Mouse (Mus musculus) hindbrain, embryonic 15.5 days (tissue): ENCODE data around the gene Tbc1d10a. TPM values are rescaled to one million over a fixed set of nuclear protein-coding genes. Genes with fewer than 3 reads are reported as not detected.

Experiments used
- ATAC-seq: fragments of 200-750 bp; cut with Nextera tagmentation; 2 replicates; pipeline ENCODE4 v1.8.0; 2017; ENCODE audit warnings: low read depth, moderate number of reproducible peaks, moderate TSS enrichment; ENCODE audit not compliant: low FRiP score
- H3K27ac ChIP-seq: fragments of 300-500 bp; sonication (generic); replicated peaks from 2 replicates; pipeline ENCODE4 v1.5.1; 2015; ENCODE audit warnings: mild to moderate bottlenecking, inconsistent platforms
- H3K27me3 ChIP-seq: fragments of 300-500 bp; sonication (generic); 2 replicates; pipeline ENCODE4 v1.6.1; 2015; ENCODE audit warnings: control low read depth, inconsistent platforms
- H3K36me3 ChIP-seq: fragments of 300-500 bp; sonication (generic); 2 replicates; pipeline ENCODE4 v1.6.1; 2015; ENCODE audit warnings: control low read depth, inconsistent platforms
- H3K4me1 ChIP-seq: fragments of 300-500 bp; sonication (generic); replicated peaks from 2 replicates; pipeline ENCODE4 v1.6.1; 2015; ENCODE audit warnings: control low read depth, inconsistent platforms
- H3K4me2 ChIP-seq: fragments of 300-500 bp; sonication (generic); 2 replicates; pipeline ENCODE4 v1.6.1; 2015; ENCODE audit warnings: moderate library complexity, mild to moderate bottlenecking, inconsistent platforms
- H3K4me3 ChIP-seq: fragments of 300-500 bp; sonication (generic); 2 replicates; pipeline ENCODE4 v1.5.1; 2015; ENCODE audit warnings: mild to moderate bottlenecking, inconsistent platforms
- H3K9ac ChIP-seq: fragments of 300-500 bp; sonication (generic); 2 replicates; pipeline ENCODE4 v1.6.1; 2015; ENCODE audit warnings: inconsistent platforms
- H3K9me3 ChIP-seq: fragments of 300-500 bp; sonication (generic); 2 replicates; pipeline ENCODE4 v1.6.1; 2016; ENCODE audit warnings: control low read depth, inconsistent platforms
- WGBS: fragments of 180-500 bp; shearing (Covaris S2); methylation state at CpG from one replicate; pipeline ENCODE4 v1.1.7; 2015; 5-methylcytosine and 5-hydroxymethylcytosine counted together
- polyA plus RNA-seq: library from polyadenylated mRNA; unstranded; fragments of >200 nt; fragmentation: Nextera tagmentation; extraction: Ambion mirVana; gene quantifications from 2 replicates; pipeline ENCODE4 v1.2.1, GENCODE M21; 2015

The Tbc1d10a gene
- polyA plus RNA-seq, 1 experiment from 2014 or later: 38.1 TPM

DNA sequence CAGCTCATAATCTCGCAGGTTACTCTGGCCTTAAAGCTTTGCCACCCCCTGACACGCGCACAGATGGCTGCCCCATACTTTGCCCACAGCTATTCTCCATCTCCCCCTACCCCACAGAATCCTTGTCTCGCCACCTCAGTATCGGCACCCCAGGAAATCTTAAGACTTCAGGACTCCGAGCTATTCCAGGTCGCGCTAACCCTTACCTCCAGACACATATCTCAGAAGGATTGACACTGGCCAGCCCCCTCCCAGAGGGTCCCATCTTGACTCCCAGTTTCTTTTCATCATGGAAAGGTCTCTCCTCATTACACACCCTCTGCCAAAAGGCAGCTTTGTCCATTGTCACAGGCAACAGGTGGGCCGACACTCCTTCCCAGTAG is 720 bp downstream of the Tbc1d10a start:
- Histone ChIP-seq H3K9ac (peak overlapping the region; percentile 89), H3K36me3 (peaks cover 10% of the 10 kb centered on the region), H3K27me3 (no peaks in the 10 kb centered on the region), H3K9me3 (no peaks in the 10 kb centered on the region), H3K4me2 (peak overlapping the region; percentile 79), H3K27ac (no peak overlapping the region), H3K4me1 (peaks cover 37% of the 10 kb centered on the region), H3K4me3 (peak overlapping the region; percentile 73)
- 15% methylated on average over 9 of the region's 9 CpGs for WGBS
- no peak for ATAC-seq

DNA sequence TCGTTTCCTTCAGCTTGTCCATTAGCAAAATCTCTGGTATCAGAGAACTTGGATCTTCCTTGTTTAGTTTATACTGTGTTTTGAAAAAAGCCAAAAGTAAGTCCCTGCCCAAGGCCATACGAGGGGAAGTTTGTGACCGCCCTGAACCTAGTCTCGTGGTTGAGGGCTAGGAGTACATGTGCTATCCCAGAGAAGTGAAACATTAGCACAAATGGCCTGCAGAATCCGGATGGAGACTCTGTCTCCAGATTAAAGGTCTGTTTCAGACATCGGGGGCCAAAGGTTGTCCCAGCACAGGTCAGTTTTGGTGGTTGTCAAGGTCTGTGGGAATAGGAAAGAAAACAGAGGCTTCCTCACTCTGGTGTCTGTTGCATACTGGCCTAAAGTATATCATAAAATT is 2.6 kb downstream of the Tbc1d10a start:
- Histone ChIP-seq H3K4me2 (no peak overlapping the region), H3K27me3 (no peaks in the 10 kb centered on the region), H3K27ac (no peak overlapping the region), H3K4me1 (peaks cover 37% of the 10 kb centered on the region), H3K4me3 (no peak overlapping the region), H3K9me3 (no peaks in the 10 kb centered on the region), H3K9ac (no peak overlapping the region), H3K36me3 (no peaks in the 10 kb centered on the region)
- 90% methylated on average over 6 of the region's 6 CpGs for WGBS
- no peak for ATAC-seq

DNA sequence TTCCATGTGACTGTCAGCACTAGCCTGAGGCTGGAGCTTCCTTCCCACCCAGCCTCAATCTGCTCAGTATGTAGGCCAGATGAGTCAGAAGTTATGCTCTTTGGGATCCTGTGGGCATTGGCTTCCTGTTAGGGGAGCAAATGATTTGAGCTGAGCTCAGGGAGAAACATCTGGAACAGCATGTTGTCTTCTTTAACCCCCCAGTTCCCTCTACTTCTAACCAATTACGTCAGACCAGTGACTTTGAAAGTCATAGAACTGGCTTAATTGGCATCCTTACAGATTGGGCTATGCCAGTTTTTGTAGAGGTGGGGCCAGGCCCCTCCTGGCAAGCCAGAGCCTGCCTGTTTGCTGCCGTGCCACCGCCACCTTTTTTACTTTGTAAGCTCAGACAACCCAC is 4.1 kb downstream of the Tbc1d10a start:
- Histone ChIP-seq H3K27me3 (no peaks in the 10 kb centered on the region), H3K9ac (no peak overlapping the region), H3K9me3 (no peaks in the 10 kb centered on the region), H3K4me1 (peaks cover 37% of the 10 kb centered on the region), H3K4me2 (no peak overlapping the region), H3K27ac (no peak overlapping the region), H3K36me3 (no peaks in the 10 kb centered on the region), H3K4me3 (no peak overlapping the region)
- no peak for ATAC-seq
- WGBS: 81% methylated on average over 3 of the region's 3 CpGs

DNA sequence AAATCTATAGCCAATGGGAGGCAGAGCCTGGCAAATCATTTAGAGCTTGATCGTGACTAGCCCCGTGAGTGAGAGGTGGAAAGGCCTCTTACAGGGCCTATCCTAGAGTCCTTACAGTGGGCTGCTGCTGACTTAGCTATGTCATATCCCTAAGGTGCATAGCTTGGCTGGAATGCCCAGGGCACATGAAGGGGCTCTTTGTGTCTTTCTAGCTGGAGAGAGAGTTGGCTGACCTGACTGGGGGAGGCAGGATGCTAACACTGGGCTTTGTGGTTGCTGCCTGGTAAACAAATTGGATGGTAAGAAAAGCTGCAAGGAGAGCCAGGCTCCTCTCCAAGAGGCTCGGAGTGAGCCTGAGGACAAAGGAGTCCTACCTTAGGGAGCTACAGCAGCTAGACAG is 6.2 kb downstream of the Tbc1d10a start:
- H3K9me3 ChIP-seq: no peaks in the 10 kb centered on the region
- ATAC-seq: no peak
- no peak overlapping the region for H3K4me3 ChIP-seq
- peaks cover 28% of the 10 kb centered on the region for H3K4me1 ChIP-seq
- WGBS: 80% methylated on average over 3 of the region's 3 CpGs
- no peak overlapping the region for H3K4me2 ChIP-seq
- no peak overlapping the region for H3K27ac ChIP-seq
- H3K9ac ChIP-seq: no peak overlapping the region
- no peaks in the 10 kb centered on the region for H3K36me3 ChIP-seq
- H3K27me3 ChIP-seq: no peaks in the 10 kb centered on the region

DNA sequence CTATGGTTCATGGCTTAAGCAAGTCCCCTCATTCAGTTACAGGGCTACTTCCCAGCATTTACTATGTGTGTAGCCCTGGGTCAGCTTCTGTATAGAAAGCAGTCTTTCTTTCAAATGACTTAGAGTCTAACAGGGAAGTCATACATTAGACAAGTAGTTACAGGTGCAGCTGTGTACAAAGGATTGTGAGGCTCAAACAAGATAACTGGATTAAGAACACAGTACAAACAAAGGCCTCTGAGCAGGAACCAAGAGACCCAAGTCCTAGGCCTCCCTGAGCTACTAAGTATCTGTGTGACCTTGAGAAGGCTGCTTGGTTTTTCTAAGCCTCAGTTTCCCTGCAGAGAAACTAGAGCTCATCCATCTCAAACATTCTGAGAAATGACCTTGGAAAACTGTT is 6.8 kb downstream of the Tbc1d10a start:
- H3K4me3 ChIP-seq: no peak overlapping the region
- ATAC-seq: no peak
- H3K27me3 ChIP-seq: no peaks in the 10 kb centered on the region
- H3K9me3 ChIP-seq: no peaks in the 10 kb centered on the region
- no peaks in the 10 kb centered on the region for H3K36me3 ChIP-seq
- H3K9ac ChIP-seq: no peak overlapping the region
- H3K4me2 ChIP-seq: no peak overlapping the region
- peaks cover 21% of the 10 kb centered on the region for H3K4me1 ChIP-seq
- no peak overlapping the region for H3K27ac ChIP-seq

DNA sequence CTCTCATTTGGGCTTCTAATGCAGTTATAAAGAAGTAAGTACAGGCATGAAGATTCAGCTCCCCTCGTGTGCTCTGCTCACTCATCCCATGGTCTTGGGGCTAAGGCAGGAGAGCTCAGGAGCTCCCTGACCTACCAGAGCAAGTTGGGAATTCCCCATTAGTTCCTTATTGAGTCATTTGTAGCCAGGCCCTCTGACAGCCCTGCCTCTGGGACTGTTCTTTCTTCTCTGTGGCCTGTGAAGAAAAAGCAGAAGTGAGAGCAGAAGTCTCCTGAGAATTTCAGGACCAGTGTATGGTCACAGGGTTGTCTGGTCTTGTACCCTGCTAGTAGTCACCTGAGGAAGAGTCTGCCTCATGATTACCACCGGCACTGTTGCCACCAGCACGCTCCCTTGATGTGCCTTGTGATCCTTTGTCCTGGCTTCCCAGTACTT is 9.0 kb downstream of the Tbc1d10a start:
- peaks cover 11% of the 10 kb centered on the region for H3K4me1 ChIP-seq
- 77% methylated on average over 3 of the region's 3 CpGs for WGBS
- no peaks in the 10 kb centered on the region for H3K9me3 ChIP-seq

DNA sequence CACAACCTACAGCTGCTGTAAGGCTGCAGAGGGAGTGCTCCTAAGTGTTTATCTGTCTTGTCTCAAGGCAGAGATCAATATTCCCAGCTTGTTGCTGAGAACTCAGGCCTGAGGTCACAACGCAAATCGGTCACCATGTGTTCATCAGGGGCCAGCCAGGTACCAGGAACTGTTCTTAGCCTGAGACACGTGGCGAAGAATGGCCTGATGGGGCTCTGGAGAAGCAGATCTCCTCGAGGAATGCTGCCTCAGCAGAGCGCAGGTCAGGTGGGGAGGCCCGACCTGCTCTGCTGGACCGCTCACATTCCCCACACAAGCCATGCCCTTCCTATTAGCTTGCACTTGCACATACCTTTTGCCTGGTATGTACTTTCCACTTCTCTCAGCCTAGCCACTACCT is 10.0 kb downstream of the Tbc1d10a start:
- Histone ChIP-seq H3K27me3 (no peaks in the 10 kb centered on the region), H3K9ac (no peak overlapping the region), H3K36me3 (no peaks in the 10 kb centered on the region), H3K9me3 (no peaks in the 10 kb centered on the region), H3K4me3 (no peak overlapping the region), H3K4me1 (peaks cover 4% of the 10 kb centered on the region; the same call in 1 of the 2 replicates), H3K4me2 (no peak overlapping the region), H3K27ac (no peak overlapping the region)
- no peak for ATAC-seq
- 84% methylated on average over 8 of the region's 8 CpGs for WGBS

More for the DNA sequence above, 9.0 kb downstream of the Tbc1d10a start:
- H3K4me2 ChIP-seq: no peak overlapping the region
- no peak overlapping the region for H3K27ac ChIP-seq
- H3K9ac ChIP-seq: no peak overlapping the region
- no peak for ATAC-seq
- no peaks in the 10 kb centered on the region for H3K36me3 ChIP-seq
- H3K27me3 ChIP-seq: no peaks in the 10 kb centered on the region
- H3K4me3 ChIP-seq: no peak overlapping the region

DNA sequence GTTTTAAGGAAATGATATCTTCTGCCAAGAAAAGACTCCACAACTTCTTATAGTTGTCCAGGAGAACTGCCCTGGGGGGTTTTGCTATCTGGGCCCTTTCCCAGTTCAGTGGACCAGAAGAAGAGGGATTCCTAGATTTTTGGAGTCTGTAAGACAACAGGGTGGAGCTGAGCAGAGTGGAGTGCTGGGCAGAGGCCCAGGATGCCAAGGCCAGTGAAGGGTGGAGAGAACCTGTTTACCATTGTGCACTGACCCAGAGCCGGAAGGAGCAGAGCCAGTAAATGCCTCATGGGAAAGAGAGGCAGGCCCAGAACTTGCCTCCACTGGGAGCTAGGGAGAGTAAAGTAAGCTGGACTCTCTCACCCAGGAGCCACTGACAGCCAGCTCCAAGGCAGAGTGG is 11.1 kb downstream of the Tbc1d10a start:
- H3K9ac ChIP-seq: no peak overlapping the region
- WGBS: 60% methylated on average over 1 of the region's 1 CpGs
- no peaks in the 10 kb centered on the region for H3K27me3 ChIP-seq
- H3K4me1 ChIP-seq: no peaks in the 10 kb centered on the region
- no peaks in the 10 kb centered on the region for H3K9me3 ChIP-seq
- no peak overlapping the region for H3K27ac ChIP-seq
- 0 out of 2 replicates have a peak, but pooled peaks have one; percentile 34 for ATAC-seq
- no peak overlapping the region for H3K4me2 ChIP-seq
- H3K4me3 ChIP-seq: no peak overlapping the region
- no peaks in the 10 kb centered on the region for H3K36me3 ChIP-seq

DNA sequence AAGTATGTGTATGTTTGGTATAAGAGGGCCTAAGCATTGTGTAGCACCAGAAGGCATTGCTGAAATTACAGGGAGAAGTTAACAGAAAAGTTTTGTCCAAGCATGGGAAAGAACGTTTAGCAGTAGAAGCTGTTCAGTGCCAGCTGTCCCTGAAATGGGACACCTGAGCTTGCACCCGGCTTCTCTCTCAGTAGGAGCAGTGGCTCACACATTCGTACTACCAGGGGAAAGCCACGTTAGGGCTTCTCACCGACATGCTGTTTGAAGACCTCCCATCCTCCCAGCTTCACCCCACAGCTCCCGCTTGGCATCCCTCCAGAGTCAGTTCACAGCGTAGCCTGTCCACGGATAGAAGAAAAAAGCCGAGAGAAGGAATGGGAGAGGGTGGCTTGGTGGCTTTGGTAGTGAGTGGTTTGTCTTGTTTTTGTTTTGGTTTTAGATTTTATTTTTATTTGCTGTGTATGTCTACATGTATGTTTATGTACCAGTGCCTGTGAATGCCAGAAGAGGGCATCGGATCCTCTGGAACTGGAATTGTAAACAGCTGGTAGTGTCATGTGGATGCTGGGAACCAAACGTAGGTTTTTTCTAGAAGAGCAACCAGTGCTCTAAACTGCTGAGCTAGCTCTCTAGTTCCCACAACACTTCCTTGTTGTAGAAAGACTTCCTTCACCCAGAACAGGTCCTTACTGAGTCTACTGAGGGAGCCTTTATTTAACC is 15.6 kb downstream of the Tbc1d10a start:
- no peaks in the 10 kb centered on the region for H3K4me1 ChIP-seq
- ATAC-seq: no peak
- no peaks in the 10 kb centered on the region for H3K27me3 ChIP-seq
- H3K9ac ChIP-seq: no peak overlapping the region
- 76% methylated on average over 11 of the region's 11 CpGs for WGBS
- H3K4me2 ChIP-seq: no peak overlapping the region
- no peak overlapping the region for H3K4me3 ChIP-seq
- H3K9me3 ChIP-seq: no peaks in the 10 kb centered on the region
- no peak overlapping the region for H3K27ac ChIP-seq
- H3K36me3 ChIP-seq: peaks cover 10% of the 10 kb centered on the region

DNA sequence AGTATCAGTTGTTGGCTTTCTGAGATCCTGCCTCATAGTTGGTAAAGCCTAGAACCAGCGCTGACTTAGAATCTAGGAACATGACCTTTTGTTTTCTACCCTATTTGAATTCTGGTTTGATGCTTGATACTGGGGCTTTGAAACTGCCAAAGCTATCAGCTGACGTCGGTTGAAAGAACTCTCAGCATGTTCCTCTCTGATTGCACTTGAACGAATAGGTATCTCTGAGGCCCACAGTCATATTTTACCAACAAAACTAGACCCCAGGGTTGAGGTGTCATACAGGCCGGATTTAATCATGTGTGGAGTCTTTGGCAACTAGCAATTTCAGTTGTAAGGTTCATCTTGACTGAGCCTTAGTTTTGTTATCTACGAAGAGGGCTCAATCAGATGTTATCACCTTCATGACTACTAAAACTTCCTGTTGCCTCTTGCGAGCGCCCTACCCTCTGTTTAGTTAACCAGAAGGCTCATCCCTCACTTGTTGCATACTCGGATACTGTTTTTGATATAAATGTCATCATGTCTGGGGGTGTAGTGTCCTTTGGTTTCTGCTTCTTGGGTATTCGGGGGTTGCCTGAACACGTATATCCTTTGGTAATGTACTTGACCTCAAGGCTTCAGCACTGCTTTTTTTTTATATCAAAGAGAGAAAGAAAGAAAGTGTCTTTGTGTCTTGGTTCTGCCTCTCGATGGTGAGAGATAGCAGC is 16.6 kb downstream of the Tbc1d10a start:
- Histone ChIP-seq H3K27me3 (no peaks in the 10 kb centered on the region), H3K4me3 (no peak overlapping the region), H3K4me1 (no peaks in the 10 kb centered on the region), H3K27ac (no peak overlapping the region), H3K4me2 (no peak overlapping the region), H3K36me3 (peaks cover 17% of the 10 kb centered on the region), H3K9me3 (no peaks in the 10 kb centered on the region), H3K9ac (no peak overlapping the region)
- ATAC-seq: no peak
- WGBS: 79% methylated on average over 12 of the region's 12 CpGs

DNA sequence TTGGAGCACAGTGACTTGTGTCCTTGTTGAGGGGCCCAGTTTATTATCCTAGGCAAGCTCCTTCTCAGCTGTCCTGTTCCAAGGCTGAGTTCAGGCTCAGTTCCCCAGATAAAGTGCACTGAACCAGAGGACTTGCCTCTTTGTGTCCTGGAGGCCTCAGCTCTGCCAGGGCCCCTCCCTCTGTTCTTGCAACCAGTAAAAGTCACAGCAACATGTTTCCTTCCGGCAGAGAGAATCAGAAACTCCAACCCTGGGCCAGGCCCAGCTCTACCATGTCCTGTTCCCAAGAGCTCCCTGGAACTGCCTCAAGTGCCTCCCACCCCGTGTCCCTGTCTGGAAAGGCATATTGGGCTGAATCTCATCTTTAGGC is 17.1 kb downstream of the Tbc1d10a start:
- no peak overlapping the region for H3K4me3 ChIP-seq
- WGBS: 43% methylated on average over 2 of the region's 2 CpGs
- H3K36me3 ChIP-seq: peaks cover 21% of the 10 kb centered on the region
- H3K27ac ChIP-seq: no peak overlapping the region; the same call in 1 of the 2 replicates
- no peaks in the 10 kb centered on the region for H3K27me3 ChIP-seq
- no peak overlapping the region for H3K9ac ChIP-seq
- no peak for ATAC-seq
- no peaks in the 10 kb centered on the region for H3K9me3 ChIP-seq
- no peak overlapping the region for H3K4me2 ChIP-seq
- H3K4me1 ChIP-seq: no peaks in the 10 kb centered on the region

DNA sequence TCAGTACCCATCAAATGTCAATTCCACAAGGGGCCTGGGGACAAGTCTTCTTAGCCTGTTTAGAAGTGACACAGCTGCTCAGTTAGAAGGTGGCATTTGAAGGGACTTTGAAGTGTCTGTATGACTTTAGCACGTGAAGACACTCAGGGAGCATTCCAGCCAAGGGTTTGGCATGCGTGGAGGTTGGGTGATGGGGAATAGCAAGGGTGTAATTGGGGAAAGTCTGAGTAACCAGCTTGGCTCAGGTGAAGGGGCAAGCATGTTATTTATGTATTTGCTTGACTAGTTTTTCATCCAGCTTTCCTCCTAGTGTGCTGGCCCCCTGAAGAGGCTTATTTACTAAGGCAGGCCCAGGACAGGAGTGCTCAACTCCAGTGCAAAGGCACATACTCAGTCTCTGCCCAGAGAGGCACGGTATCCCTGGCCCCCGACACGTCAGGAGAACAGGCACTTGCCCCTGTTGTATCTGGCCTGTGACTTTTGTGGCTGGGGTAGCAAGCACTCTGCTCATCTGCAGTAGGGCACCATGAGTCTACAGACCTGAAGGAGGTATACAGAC is 18.6 kb downstream of the Tbc1d10a start:
- H3K4me2 ChIP-seq: no peak overlapping the region
- no peak overlapping the region for H3K9ac ChIP-seq
- no peaks in the 10 kb centered on the region for H3K4me1 ChIP-seq
- no peaks in the 10 kb centered on the region for H3K9me3 ChIP-seq
- H3K36me3 ChIP-seq: peaks cover 36% of the 10 kb centered on the region
- WGBS: 92% methylated on average over 5 of the region's 5 CpGs
- H3K27me3 ChIP-seq: no peaks in the 10 kb centered on the region
- ATAC-seq: no peak
- H3K27ac ChIP-seq: no peak overlapping the region
- H3K4me3 ChIP-seq: no peak overlapping the region
